Mouse (Mus musculus) ES-Bruce4 (cell line): ENCODE measurements around the gene Wdr91. TPM values are rescaled to one million over a fixed set of nuclear protein-coding genes. Genes with fewer than 3 reads are reported as not detected.

Experiments
- H3K27ac ChIP-seq: 2 replicates; pipeline ENCODE4 v1.5.1; 2012; ENCODE audit warnings: low read length, inconsistent platforms; ENCODE audit not compliant: insufficient read depth
- H3K27me3 ChIP-seq: 2 replicates; pipeline ENCODE4 v1.6.1; 2012; ENCODE audit warnings: mild to moderate bottlenecking, low read length, inconsistent platforms; ENCODE audit not compliant: control insufficient read depth, poor library complexity, insufficient read depth, severe bottlenecking
- H3K36me3 ChIP-seq: 2 replicates; pipeline ENCODE4 v1.6.1; 2012; ENCODE audit warnings: inconsistent platforms, mild to moderate bottlenecking, low read length, moderate library complexity; ENCODE audit not compliant: control insufficient read depth, poor library complexity, insufficient read depth, severe bottlenecking
- H3K4me1 ChIP-seq: one replicate; pipeline ENCODE4 v1.8.1; 2011; ENCODE audit warnings: low read length; ENCODE audit not compliant: control insufficient read depth, insufficient read depth
- H3K4me3 ChIP-seq: 2 replicates; pipeline ENCODE4 v1.5.1; 2011; ENCODE audit warnings: low read depth, mild to moderate bottlenecking, low read length
- H3K9ac ChIP-seq: 2 replicates; pipeline ENCODE4 v1.6.1; 2012; ENCODE audit warnings: low read depth, mild to moderate bottlenecking, inconsistent platforms; ENCODE audit not compliant: poor library complexity, severe bottlenecking
- H3K9me3 ChIP-seq: replicated peaks from 2 replicates; pipeline ENCODE4 v1.6.1; 2012; ENCODE audit warnings: mild to moderate bottlenecking, low read length, inconsistent platforms; ENCODE audit not compliant: control insufficient read depth, poor library complexity, insufficient read depth, severe bottlenecking
- CTCF ChIP-seq: IDR thresholded peaks from one replicate; pipeline ENCODE4 v1.8.1; 2011; ENCODE audit warnings: low read depth, low read length
- EP300 ChIP-seq: IDR thresholded peaks from 2 replicates; pipeline ENCODE4 v1.6.1; 2011; ENCODE audit warnings: low read depth, low read length; ENCODE audit not compliant: insufficient read depth
- POLR2A ChIP-seq: IDR thresholded peaks from one replicate; pipeline ENCODE4 v1.8.1; 2011; ENCODE audit warnings: low read length; ENCODE audit not compliant: insufficient read depth
- polyA plus RNA-seq: library from polyadenylated mRNA; stranded (reverse); fragments of >200 nt; gene quantifications from 2 replicates; pipeline ENCODE4 v1.2.4, GENCODE M21; 2011; ENCODE audit warnings: low read depth; ENCODE audit not compliant: missing spikeins, insufficient read depth, insufficient read length

The Wdr91 gene
- polyA plus RNA-seq, 1 experiment: 29.9 TPM

DNA sequence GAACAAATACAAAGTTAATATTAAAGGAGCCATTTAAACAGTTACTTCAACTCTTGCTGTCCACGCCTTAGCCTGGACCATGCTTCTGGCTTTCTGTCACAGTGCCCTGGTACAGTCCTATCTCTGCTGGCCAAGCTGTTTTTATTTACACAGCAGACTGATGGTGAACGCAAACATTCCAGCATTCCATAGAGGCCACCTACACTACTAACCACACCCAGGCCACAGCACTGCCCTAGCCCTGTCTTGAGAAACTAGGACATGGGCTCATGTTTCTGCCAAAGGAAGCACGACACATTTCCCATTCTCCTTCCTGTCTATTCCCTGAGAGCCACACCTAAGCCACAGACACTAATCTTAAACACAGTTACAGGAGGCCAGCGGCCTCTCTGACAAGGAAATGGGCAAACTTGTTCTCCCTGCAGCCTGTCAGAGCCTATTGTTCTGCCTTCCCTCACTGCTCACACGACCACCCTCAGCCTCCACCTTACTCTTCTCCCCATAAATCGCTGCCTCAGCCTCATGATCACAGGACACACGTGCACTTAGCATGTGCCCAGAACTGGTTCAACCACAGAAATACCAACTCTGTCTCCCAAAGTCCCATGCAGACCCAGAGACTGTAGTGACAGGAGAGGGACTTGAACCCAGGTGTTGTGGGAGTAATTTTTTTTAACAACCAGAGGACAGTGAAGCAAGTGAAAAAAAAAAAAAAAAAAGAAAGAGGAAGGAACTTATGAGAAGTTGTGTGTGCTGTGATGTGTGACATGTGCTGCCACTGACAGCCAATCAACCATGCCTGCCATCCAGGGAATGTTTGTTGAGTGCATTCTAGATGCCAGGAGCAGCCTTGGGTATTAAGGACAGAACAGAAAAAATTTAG, 44.7 kb downstream of the Wdr91 start:
- no peaks in the 10 kb centered on the region for H3K9me3 ChIP-seq
- no peaks in the 10 kb centered on the region for H3K36me3 ChIP-seq
- peaks cover 7% of the 10 kb centered on the region for H3K4me1 ChIP-seq
- H3K27ac ChIP-seq: no peak overlapping the region
- H3K9ac ChIP-seq: no peak overlapping the region
- TF ChIP-seq POLR2A (no peak), EP300 (no peak), CTCF (no peak)
- no peak overlapping the region for H3K4me3 ChIP-seq
- no peaks in the 10 kb centered on the region for H3K27me3 ChIP-seq

- TF ChIP-seq CTCF: no peak
- TF ChIP-seq POLR2A: no peak
- no peak for TF ChIP-seq EP300
- Histone ChIP-seq H3K27ac (no peak overlapping the region), H3K36me3 (no peaks in the 10 kb centered on the region), H3K4me1 (peaks cover 7% of the 10 kb centered on the region), H3K9me3 (no peaks in the 10 kb centered on the region), H3K27me3 (no peaks in the 10 kb centered on the region), H3K4me3 (no peak overlapping the region), H3K9ac (no peak overlapping the region)
Observed at GRCm38 (mm10) chr6:34865213-34865612, 45.5 kb downstream of the Wdr91 start.

- TF ChIP-seq POLR2A: no peak
- TF ChIP-seq EP300: no peak
- TF ChIP-seq CTCF: no peak
- Histone ChIP-seq H3K27ac (no peak overlapping the region), H3K4me3 (no peak overlapping the region), H3K4me1 (peaks cover 7% of the 10 kb centered on the region), H3K9ac (no peak overlapping the region), H3K9me3 (no peaks in the 10 kb centered on the region), H3K36me3 (no peaks in the 10 kb centered on the region), H3K27me3 (no peaks in the 10 kb centered on the region)
Observed at GRCm38 (mm10) chr6:34863786-34864514, 46.7 kb downstream of the Wdr91 start.

- no peaks in the 10 kb centered on the region for H3K9me3 ChIP-seq
- H3K4me3 ChIP-seq: no peak within 1 kb of the TSS
- H3K4me1 ChIP-seq: peaks cover 7% of the 10 kb centered on the region
- no peak within 1 kb of the TSS for H3K9ac ChIP-seq
- TF ChIP-seq EP300 (no peak), CTCF (no peak), POLR2A (no peak)
- no peaks in the 10 kb centered on the region for H3K36me3 ChIP-seq
- no peaks in the 10 kb centered on the region for H3K27me3 ChIP-seq
- no peak within 1 kb of the TSS for H3K27ac ChIP-seq
Observed at GRCm38 (mm10) chr6:34862791-34863403, 47.8 kb downstream of the Wdr91 start, which contains the start of gene Tmem140. Gene Tmem140 (plus strand): TSS chr6:34863146.

- Histone ChIP-seq H3K4me3 (no peak overlapping the region), H3K27me3 (no peaks in the 10 kb centered on the region; the same call in 1 of the 2 replicates), H3K9me3 (no peaks in the 10 kb centered on the region), H3K4me1 (peaks cover 7% of the 10 kb centered on the region), H3K27ac (no peak overlapping the region), H3K9ac (no peak overlapping the region), H3K36me3 (no peaks in the 10 kb centered on the region)
- no peak for TF ChIP-seq EP300
- no peak for TF ChIP-seq CTCF
- TF ChIP-seq POLR2A: no peak
Observed at GRCm38 (mm10) chr6:34862381-34862780, 48.3 kb downstream of the Wdr91 start.
